ENCODE assay signal across 49 mouse cellular contexts in the genomic region with DNA sequence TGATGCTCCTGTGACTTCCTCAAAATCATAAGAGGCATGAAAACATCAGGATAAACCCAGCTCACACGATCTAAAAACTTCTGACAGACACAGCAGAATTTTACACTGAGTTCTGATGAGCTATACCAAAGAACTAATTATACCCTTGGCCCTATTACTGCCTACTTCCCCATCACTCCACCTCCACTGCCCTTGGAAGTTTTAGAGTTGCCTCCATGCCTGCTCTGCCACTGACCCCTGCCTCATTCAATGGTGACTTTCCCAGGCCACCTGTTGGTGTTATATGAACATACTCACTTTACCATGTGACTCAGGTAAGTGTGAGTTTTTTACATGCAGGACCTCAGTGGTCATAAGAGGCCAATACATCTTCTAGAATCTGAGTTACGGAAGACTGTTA. TPM values are rescaled to one million over a fixed set of nuclear protein-coding genes. Genes with fewer than 3 reads are reported as not detected.
"Had no signal": no experiment of that assay in that cellular context is flagged by ENCODE, and none has a peak within 500 bp of the region (broad histone marks: within the 10 kb centered on the region; RNA-seq: fewer than 3 reads in every experiment).

No protein-coding gene starts in this region.

- H3K9me3 ChIP-seq: heart, embryonic 13.5 days; heart, embryonic 15.5 days; hindbrain, embryonic 10.5 days; hindbrain, embryonic 12.5 days; hindbrain, embryonic 13.5 days; hindbrain, embryonic 15.5 days; intestine, embryonic 15.5 days; kidney, embryonic 15.5 days had no signal

- H3K27me3 ChIP-seq: heart, embryonic 13.5 days; heart, embryonic 15.5 days; hindbrain, embryonic 13.5 days; hindbrain, embryonic 15.5 days; intestine, embryonic 15.5 days; kidney, embryonic 15.5 days had no signal

- H3K4me3 ChIP-seq: heart, embryonic 12.5 days; heart, embryonic 13.5 days; heart, embryonic 15.5 days; hindbrain, embryonic 10.5 days; hindbrain, embryonic 12.5 days; hindbrain, embryonic 13.5 days; hindbrain, embryonic 15.5 days; intestine, embryonic 15.5 days; kidney, embryonic 15.5 days; layer of hippocampus, adult 2 months; left cerebral cortex, adult 2 months had no signal

- H3K36me3 ChIP-seq: heart, embryonic 12.5 days; heart, embryonic 13.5 days; heart, embryonic 15.5 days; hindbrain, embryonic 10.5 days; hindbrain, embryonic 12.5 days; hindbrain, embryonic 13.5 days; hindbrain, embryonic 15.5 days; intestine, embryonic 15.5 days; kidney, embryonic 15.5 days had no signal

- H3K27ac ChIP-seq: heart, embryonic 13.5 days; heart, embryonic 15.5 days; hindbrain, embryonic 10.5 days; hindbrain, embryonic 12.5 days; hindbrain, embryonic 13.5 days; hindbrain, embryonic 14.5 days; hindbrain, embryonic 15.5 days; hindbrain, postnatal 0 days; intestine, embryonic 15.5 days; kidney, embryonic 15.5 days; kidney, postnatal 0 days; layer of hippocampus, adult 2 months; left cerebral cortex, adult 2 months had no signal

- H3K4me1 ChIP-seq: hindbrain, embryonic 15.5 days; intestine, embryonic 15.5 days had no signal

- DNase-seq: heart, postnatal 10 days; heart, postnatal 14 days; heart, postnatal 36 days; heart, postnatal 4 days; kidney, adult 11 months; kidney, adult 18-20 months; kidney, adult 2 months; kidney, adult 8-10 months; kidney, adult 9 months; kidney, postnatal 10 days; kidney, postnatal 14 days; kidney, postnatal 25 days; kidney, postnatal 36 days; kidney, postnatal 4 days; layer of hippocampus, adult 9-11 months; layer of hippocampus, postnatal 36 days had no signal

RNA-seq across cellular contexts. Expression of a gene that starts 13.7 kb away (rescaled TPM):
- total RNA-seq: heart, postnatal 10 days; heart, postnatal 14 days; heart, postnatal 25 days; heart, postnatal 36 days; heart, postnatal 4 days; hematopoietic stem cell, adult 5-6 weeks; hindbrain, postnatal 0 days; layer of hippocampus, adult 18-20 months; layer of hippocampus, adult 2 months; layer of hippocampus, adult 8-10 months; layer of hippocampus, postnatal 10 days; layer of hippocampus, postnatal 25 days; layer of hippocampus, postnatal 36 days; left cerebral cortex, adult 18-20 months; left cerebral cortex, adult 2 months; left cerebral cortex, adult 8-10 months had no signal
- polyA plus RNA-seq: heart, embryonic 11.5 days; heart, embryonic 12.5 days; heart, embryonic 13.5 days; heart, embryonic 14.5 days; heart, embryonic 15.5 days; heart, embryonic 16.5 days; heart, postnatal 0 days; hindbrain, embryonic 10.5 days; hindbrain, embryonic 11.5 days; hindbrain, embryonic 12.5 days; hindbrain, embryonic 13.5 days; hindbrain, embryonic 14.5 days; hindbrain, embryonic 15.5 days; hindbrain, embryonic 16.5 days; hindbrain, postnatal 0 days; intestine, embryonic 14.5 days; intestine, embryonic 15.5 days; intestine, embryonic 16.5 days; intestine, postnatal 0 days; kidney, embryonic 14.5 days; kidney, embryonic 15.5 days; kidney, embryonic 16.5 days; kidney, postnatal 0 days had no signal
